In the genomic region with DNA sequence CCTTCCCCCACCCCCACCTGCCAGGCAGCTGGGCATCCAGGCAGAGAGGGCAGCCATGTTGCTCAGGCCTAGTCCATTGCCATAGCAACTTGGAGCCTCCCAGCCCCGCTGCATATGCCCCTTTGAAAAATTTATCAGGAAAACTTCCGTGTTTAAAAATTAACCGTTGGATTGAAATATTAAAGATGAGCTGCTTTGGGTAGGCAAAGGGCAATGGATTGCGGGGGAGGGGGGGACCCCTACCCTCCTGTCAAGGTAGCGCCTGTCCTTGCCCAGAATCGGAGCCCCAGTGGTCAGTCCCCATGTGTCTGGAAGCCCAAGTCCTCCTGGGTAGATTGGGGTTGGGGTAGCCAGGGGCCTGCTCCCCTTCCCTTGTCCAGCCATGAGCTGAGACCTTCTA, we compare ENCODE assay signal across 17 mouse cellular contexts. TPM values are rescaled to one million over a fixed set of nuclear protein-coding genes. Genes with fewer than 3 reads are reported as not detected.
"Had no signal": no experiment of that assay in that cellular context is flagged by ENCODE, and none has a peak within 500 bp of the region (broad histone marks: within the 10 kb centered on the region; RNA-seq: fewer than 3 reads in every experiment).

No protein-coding gene starts in this region.

- H3K9me3 ChIP-seq: kidney, embryonic 15.5 days; limb, embryonic 12.5 days; liver, embryonic 13.5 days; lung, embryonic 15.5 days; megakaryocyte, embryonic 14.5 days; midbrain, embryonic 13.5 days; neural tube, embryonic 12.5 days had no signal

- DNase-seq: kidney, adult 2 months; kidney, postnatal 14 days; layer of hippocampus, adult 9-11 months; layer of hippocampus, postnatal 36 days; liver; liver, embryonic 13.5 days; liver, postnatal 0 days; lung, postnatal 14 days; thymus, postnatal 36 days had no signal

- H3K9ac ChIP-seq: kidney, embryonic 15.5 days; limb, embryonic 12.5 days; liver, embryonic 13.5 days; liver, postnatal 0 days; lung, embryonic 15.5 days; midbrain, embryonic 13.5 days; neural tube, embryonic 12.5 days had no signal

- ATAC-seq: liver, postnatal 0 days; midbrain, embryonic 13.5 days had no signal

- H3K27me3 ChIP-seq: midbrain, embryonic 13.5 days had no signal

- H3K4me3 ChIP-seq: kidney, embryonic 15.5 days; limb, embryonic 12.5 days; liver, embryonic 13.5 days; lung, embryonic 15.5 days; megakaryocyte, embryonic 14.5 days; midbrain, embryonic 13.5 days; neural tube, embryonic 12.5 days had no signal

- H3K36me3 ChIP-seq: kidney, embryonic 15.5 days; limb, embryonic 12.5 days; liver, embryonic 13.5 days; lung, embryonic 15.5 days; midbrain, embryonic 13.5 days; neural tube, embryonic 12.5 days had no signal

- H3K4me2 ChIP-seq: kidney, embryonic 15.5 days; limb, embryonic 12.5 days; liver, embryonic 13.5 days; lung, embryonic 15.5 days; midbrain, embryonic 13.5 days; neural tube, embryonic 12.5 days had no signal

- H3K27ac ChIP-seq: kidney, embryonic 15.5 days; limb, embryonic 12.5 days; liver, embryonic 13.5 days; lung, embryonic 15.5 days; macrophage; midbrain, embryonic 13.5 days; neural tube, embryonic 12.5 days; stomach, postnatal 0 days had no signal

RNA-seq across cellular contexts. Expression of gene Gjc1, which starts 50.4 kb away (rescaled TPM):
- polyA plus RNA-seq: macrophage had no signal
